8 mouse cellular contexts compared by ENCODE assay signal in genomic region chr13:63260753-63261631, GRCm38 (mm10).
A peak's percentile ranks its signal among the peaks of the same experiment; 100 is the strongest.
DNase-seq lines count a peak whose midpoint lies in the region; ATAC-seq lines count a peak whose summit lies in the region.

No protein-coding gene starts in this region.

- 0 out of 2 replicates have a peak, but pooled peaks cover 4% of the 10 kb centered on the region for H3K9me3 ChIP-seq in embryonic facial prominence, embryonic 10.5 days
- no peaks in the 10 kb centered on the region for H3K9me3 ChIP-seq in hindbrain, embryonic 11.5 days (ENCODE audit: control insufficient read depth, low read length)
- H3K9me3 ChIP-seq in midbrain, embryonic 10.5 days (replicated peaks), result no peaks in the 10 kb centered on the region; the same call in 1 of the 2 replicates

- H3K36me3 ChIP-seq in embryonic facial prominence, embryonic 10.5 days (replicated peaks), result peaks cover 39% of the 10 kb centered on the region
- no peaks in the 10 kb centered on the region for H3K36me3 ChIP-seq in hindbrain, embryonic 11.5 days (ENCODE audit: control insufficient read depth, insufficient read depth, low read length)
- peaks cover 14% of the 10 kb centered on the region for H3K36me3 ChIP-seq in midbrain, embryonic 10.5 days

- 66% methylated on average over 18 of the region's 18 CpGs for WGBS in embryonic facial prominence, embryonic 10.5 days
- WGBS in hindbrain, embryonic 11.5 days, result 70% methylated on average over 18 of the region's 18 CpGs
- 81% methylated on average over 18 of the region's 18 CpGs for WGBS in midbrain, embryonic 10.5 days

- no peak overlapping the region for H3K4me2 ChIP-seq in hindbrain, embryonic 11.5 days (replicated peaks; ENCODE audit: low read depth, low read length)

- peaks cover 62% of the 10 kb centered on the region for H3K4me1 ChIP-seq in embryonic facial prominence, embryonic 10.5 days
- H3K4me1 ChIP-seq in hindbrain, embryonic 11.5 days (replicated peaks; ENCODE audit: control insufficient read depth, insufficient read depth, low read length), result no peaks in the 10 kb centered on the region; the same call in 1 of the 2 replicates
- H3K4me1 ChIP-seq in midbrain, embryonic 10.5 days, result peaks cover 42% of the 10 kb centered on the region

- ATAC-seq in hindbrain, embryonic 11.5 days (ENCODE audit: low FRiP score), result 0 out of 2 replicates have a peak, but pooled peaks have one; percentile 33

- peak; percentile 49 for DNase-seq in layer of hippocampus, adult 9-11 months
- DNase-seq in layer of hippocampus, adult 8-10 months (ENCODE audit: low spot score in 2 of 2), result no peak
- DNase-seq in embryonic facial prominence, embryonic 10.5 days (ENCODE audit: low spot score), result no peak
- no peak for DNase-seq in hindbrain, embryonic 11.5 days (ENCODE audit: low spot score)
- DNase-seq in midbrain, embryonic 10.5 days (ENCODE audit: low spot score), result no peak
- DNase-seq in right cerebral cortex, postnatal 25 days, result no peak
- DNase-seq in right cerebral cortex, adult 18-20 months, result no peak
- DNase-seq in adrenal gland, postnatal 4 days (ENCODE audit: low spot score in 2 of 2), result no peak

- H3K27ac ChIP-seq in embryonic facial prominence, embryonic 10.5 days (replicated peaks), result peak overlapping the region; percentile 78
- H3K27ac ChIP-seq in hindbrain, embryonic 11.5 days (ENCODE audit: low read depth, low read length), result no peak overlapping the region; the same call in 1 of the 2 replicates
- H3K27ac ChIP-seq in midbrain, embryonic 10.5 days (replicated peaks), result peak overlapping the region; percentile 80

- H3K4me3 ChIP-seq in embryonic facial prominence, embryonic 10.5 days, result no peak overlapping the region
- no peak overlapping the region for H3K4me3 ChIP-seq in hindbrain, embryonic 11.5 days (ENCODE audit: low read depth, low read length)
- H3K4me3 ChIP-seq in midbrain, embryonic 10.5 days, result no peak overlapping the region

- no peak overlapping the region for H3K9ac ChIP-seq in hindbrain, embryonic 11.5 days (ENCODE audit: low read depth, low read length)

- H3K27me3 ChIP-seq in embryonic facial prominence, embryonic 10.5 days (replicated peaks; ENCODE audit: low read depth, poor library complexity, severe bottlenecking), result no peaks in the 10 kb centered on the region
- H3K27me3 ChIP-seq in hindbrain, embryonic 11.5 days (ENCODE audit: control insufficient read depth, insufficient read depth, low read length), result no peaks in the 10 kb centered on the region; the same call in 1 of the 2 replicates
- no peaks in the 10 kb centered on the region for H3K27me3 ChIP-seq in midbrain, embryonic 10.5 days (ENCODE audit: low read depth, poor library complexity, severe bottlenecking)
